Mouse (Mus musculus) natural killer cell, adult 2 months (primary cell): ENCODE measurements around the gene Tle4.
A peak's percentile ranks its signal among the peaks of the same experiment; 100 is the strongest.

Experiments used
- DNase-seq, 2 experiments: peaks; one replicate each; pipeline ENCODE4 v3.0.0; 2022; ENCODE audit warnings: low spot score in 2 of 2

The Tle4 gene

DNA sequence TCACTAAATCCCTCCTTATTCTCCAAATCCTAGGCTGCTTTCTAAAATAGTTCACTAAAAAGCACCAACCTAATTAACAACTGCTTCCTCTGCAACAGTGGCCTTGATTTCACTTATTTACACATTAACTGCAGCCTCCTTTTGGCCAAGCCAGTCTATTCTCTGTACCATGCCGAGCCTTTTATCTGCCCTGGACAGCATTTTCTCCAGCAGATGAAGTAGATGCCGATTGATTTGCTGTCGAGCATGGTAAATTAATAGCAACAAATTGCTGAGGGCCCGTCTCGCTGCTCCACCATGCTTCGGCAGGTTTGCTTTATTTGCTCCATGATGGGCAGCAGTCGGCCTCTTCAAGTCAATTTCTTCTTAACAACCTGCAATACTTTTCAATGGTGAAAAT is 7.7 kb downstream of the Tle4 start:
- no peak for DNase-seq

DNA sequence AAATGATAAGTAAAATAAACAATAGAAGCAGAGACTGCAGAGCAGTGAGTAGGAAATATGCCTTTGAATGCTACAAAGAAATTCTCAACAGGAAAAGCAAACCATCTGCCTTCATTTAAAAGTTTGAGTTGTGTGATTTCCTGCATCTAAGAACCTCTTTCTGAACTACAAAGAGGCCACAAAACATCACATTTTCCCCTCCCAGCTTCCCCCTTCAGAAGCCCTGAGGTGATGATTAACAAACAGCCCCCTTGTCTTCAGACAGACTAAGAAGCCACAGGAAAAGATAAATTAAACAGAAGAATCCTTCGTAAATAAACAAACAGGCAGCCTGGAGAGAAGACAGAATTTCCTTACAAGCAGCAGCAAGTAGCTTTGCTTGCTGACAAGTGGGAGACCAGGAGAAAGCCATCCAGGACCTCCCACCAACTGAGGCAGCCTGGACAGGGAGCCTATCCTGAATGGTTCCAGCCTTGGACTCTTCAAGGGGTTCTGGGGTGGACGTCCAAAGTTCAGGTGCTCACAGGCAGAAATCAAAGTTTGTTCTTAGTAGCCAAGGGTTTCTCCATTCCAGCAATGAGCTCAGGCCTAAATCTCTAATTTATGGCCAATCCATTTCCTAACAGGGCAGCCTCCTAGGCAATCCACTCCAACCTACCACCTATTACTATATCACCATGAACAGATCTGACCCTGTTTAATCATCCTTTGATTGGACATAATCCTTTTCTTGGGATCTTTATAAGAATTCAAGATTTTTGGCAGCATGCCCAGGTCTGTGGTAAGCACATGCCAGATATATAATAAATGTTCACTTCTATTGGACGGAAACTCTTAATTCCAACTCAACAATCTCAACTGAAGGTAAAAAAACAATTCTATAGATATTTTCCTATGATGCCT is 9.4 kb downstream of the Tle4 start:
- DNase-seq: peak; percentile 29 to 37

DNA sequence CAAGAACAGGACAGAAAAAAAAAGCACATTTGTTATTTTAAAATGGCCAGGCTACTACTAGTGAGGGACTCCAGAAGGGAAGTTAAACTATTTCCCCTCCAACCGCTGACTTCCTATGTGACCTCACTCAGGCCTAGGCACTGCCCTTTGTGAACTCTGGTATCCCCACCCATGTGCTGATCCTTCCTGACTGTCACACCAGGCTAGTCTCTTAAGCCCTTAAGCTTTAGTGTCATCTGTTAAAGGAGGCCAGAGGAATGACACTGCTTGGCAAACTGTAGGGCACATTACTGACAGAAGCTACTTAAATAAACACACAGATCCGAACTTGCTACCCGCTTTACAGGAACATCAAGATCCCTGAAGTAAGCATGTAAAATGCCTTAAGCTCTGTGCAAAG is 11.7 kb downstream of the Tle4 start:
- peak; percentile 22 to 45 for DNase-seq

DNA sequence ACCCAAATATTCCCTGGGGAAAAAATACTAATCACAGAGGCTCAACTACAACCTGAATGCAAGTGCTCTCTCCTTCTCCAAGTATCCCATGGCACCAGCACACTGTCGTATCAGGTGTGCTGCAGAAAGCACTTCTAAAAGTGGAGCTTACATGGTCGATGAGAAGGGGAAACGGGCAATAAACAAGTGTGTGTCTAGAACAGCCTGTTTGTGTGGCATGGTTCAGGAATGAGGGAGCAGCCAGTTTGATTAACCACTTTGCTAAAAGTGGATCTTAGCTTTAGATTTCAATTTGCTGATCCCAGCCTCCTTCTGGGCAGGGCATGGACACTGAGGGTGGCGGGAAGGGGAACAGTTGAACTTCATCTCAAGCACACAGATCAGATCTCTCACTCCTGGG is 12.1 kb downstream of the Tle4 start:
- DNase-seq: no peak

DNA sequence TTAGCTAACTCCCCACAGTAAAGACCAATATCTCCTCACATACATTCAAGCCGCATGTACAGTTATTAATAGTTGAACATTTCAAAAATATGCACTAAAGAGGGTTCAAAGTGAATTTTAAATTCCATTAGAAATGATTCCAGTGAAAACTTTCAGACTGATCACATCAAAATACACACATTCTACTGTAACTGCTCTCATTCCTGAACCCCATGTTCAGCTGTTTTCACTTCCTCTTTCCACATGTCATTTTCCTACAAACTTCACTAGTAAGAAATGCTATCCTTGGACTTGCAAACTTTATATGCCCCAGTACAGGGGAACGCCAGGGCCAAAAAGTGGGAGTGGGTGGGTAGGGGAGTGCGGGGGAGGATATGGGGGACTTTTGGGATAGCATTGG is 12.6 kb downstream of the Tle4 start:
- no peak for DNase-seq

DNA sequence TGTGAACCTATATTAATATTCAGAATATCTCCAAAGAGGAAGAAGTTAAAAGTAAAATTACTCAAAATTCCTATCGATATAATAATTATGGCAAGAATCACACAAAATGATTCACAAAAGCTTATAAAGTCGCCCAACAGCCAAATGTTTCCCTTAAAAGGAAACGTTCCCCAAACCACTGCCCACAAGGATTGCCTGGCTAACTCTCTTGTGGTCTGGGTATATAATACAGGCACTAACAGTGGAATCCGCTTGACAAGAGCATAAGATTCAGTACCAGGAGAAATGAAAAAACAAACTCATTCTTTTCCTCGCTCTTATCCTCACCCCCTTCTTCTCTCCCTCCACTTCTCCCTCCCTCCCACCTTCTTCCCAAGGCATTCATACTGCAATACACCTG is 19.2 kb downstream of the Tle4 start:
- no peak for DNase-seq

DNA sequence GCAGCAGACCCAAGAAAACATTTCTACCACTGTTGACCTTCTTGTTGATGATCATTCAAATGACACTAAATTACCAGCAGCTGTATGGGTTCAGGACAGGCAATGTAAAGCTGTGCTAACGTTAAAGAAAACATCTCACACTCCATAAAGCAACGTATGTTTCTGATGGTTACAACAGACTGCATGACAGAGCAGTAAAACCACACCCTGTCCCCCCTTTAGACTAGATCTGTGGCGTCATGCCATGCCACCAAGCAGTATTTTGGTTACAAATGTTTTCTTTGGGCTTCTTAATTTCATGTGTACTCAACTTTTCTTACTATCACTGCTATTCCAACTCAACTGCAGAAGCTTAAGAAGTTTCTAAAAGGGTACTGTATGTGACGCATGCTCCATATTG is 19.8 kb downstream of the Tle4 start:
- DNase-seq: no peak

DNA sequence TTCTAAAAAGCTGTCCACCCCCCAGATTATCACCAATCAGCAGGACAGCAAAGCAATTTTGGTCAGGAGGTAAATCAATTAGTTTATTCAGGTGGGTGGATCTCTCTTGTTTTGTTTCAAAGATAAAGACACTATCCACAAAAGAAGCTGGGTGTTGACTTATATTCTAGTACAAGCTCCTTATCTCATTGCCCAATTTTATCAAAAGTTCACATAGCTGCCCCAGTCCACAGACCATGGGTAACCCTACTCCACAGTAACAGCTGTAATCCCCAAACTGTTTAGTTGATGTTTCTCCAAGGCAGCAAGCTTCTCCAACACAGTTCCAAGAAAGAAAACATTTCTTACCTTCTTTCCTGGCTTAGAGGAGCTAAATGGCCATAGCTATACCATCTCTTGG is 21.5 kb downstream of the Tle4 start:
- no peak for DNase-seq

DNA sequence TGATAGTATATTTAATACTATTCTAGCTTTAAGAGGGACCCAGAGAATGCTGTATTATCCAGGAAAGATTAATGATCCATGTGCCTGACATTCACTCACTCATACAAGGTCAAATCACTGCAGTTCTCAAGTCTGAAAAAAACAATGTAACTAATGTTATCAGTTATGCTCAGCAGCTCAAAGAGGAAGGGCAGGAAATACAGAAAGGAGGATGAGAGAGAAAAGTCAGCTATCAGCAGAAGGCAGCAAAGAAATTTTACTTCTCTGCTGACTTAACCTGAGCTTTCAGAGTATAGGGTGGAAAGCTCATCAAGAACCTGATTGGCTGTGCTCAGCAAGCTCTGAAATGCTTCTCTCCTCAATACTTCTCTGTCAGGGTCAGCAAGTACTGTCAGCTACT is 29.0 kb downstream of the Tle4 start:
- no peak for DNase-seq

DNA sequence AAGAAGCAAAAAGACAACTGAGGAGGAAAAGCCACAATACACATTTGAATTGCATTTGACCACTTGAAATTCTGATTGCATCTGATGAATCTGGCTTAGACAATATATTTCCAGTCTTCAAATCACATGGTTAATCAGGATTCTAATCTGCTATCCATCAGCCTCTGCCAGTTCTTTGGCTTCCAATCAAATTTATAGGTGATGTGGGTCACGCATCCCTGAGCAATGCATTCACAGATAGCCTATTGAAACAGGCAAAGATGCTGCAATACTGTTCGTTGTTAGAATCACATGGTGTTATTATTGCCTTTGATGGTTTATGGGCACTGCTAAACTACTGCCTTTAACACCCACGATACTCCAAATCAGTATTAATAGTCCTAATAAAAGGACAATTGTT is 30.8 kb downstream of the Tle4 start:
- DNase-seq: no peak

DNA sequence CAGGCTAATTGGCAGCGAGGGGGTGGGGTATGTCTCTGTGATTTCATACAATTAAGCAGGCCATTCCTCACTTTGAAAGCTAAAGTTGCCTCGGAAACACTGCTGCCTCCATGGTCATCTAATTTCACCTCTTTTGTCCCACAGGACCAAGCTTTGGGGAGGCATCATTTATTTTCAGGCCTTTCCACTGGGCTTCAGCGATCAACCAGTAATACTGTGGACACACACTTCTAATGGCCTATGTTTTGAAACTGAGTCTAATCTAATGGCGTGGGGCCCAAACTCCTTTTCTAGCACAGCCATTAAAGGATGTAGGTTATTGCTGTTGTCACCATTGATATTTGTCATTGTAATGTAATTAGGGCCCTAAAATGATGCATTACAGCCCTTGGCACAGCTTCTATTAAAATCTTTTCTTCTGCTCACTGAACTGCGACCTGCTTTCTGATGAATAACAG is 31.3 kb downstream of the Tle4 start:
- no peak for DNase-seq

DNA sequence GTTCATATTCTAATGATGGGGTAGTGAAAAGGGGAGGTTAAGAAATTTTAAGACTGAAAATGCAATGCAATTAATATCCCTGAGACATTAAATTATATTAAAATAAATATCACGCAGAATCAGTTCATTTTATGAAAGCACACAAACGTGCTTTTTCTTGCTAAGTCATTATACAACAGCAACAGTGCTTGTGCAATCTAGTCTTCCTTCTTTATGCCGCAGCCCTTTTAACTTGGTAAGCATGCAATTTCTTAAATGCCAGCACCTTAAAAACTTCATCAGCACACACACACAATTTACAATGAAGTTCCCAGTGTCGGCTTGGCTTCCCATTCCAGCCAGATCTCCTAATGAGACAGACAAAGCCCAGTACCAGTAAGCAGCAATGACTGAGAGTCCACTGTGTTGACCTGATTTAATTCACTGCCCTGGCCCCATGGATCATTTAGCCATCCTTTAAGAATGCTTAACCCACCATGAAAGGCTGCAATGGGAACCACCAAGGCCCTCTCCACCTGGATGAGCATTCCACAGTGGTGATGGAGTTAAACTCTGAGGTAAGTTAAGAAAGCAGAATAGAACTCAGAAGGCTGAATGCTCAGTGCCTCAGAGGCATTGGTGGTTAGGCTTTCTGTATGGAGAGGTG is 32.3 kb downstream of the Tle4 start:
- DNase-seq: no peak

DNA sequence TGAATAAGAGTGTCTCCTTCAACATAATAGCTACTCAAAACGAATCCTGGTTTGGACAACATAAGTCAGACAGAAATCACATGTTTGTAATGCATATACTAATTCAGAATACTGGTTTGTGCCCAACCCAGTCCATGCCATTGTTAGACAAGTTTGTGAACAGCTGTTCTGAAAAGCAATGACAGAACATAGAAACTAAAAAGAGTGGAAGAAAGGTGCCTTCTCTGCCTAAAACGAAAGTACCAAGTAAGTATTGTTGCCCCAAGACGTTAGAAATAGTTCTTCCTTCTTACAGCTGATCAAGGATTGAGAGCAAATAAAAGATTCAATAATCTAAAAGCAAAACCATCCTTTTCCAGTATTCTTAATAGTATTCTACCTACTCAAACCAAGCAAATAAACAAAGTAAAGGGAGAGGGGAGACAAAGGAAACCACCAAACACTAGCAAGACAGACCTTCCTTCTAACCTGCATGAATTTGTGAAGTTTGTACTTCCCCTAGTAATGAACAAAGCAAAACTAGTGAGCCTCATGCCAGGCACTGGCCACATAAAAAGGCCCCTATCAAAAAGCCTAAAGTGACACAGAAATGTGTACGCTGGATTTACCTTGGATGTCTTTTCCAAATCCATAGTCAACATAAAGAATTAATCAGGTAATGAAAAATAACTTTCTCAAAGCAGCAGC is 34.4 kb downstream of the Tle4 start:
- no peak for DNase-seq

DNA sequence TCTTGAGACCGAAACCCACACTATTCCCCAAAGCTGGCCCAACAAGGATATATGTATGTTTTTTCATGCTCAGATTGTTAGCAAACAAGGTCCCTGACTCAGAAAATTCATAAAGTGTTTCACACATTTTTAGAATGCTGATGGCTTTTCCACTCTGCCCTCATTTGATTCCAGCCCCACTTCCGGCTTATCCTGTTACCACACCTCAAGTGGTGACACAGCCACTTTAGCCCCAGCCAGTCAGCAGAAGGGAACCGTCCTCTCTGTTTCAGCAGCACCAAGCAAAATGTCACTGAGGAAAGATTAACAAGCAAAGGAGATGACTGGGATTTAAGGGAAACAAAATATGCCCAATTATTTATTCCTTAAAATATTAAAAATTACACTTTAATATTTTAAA is 50.0 kb downstream of the Tle4 start:
- DNase-seq: no peak

DNA sequence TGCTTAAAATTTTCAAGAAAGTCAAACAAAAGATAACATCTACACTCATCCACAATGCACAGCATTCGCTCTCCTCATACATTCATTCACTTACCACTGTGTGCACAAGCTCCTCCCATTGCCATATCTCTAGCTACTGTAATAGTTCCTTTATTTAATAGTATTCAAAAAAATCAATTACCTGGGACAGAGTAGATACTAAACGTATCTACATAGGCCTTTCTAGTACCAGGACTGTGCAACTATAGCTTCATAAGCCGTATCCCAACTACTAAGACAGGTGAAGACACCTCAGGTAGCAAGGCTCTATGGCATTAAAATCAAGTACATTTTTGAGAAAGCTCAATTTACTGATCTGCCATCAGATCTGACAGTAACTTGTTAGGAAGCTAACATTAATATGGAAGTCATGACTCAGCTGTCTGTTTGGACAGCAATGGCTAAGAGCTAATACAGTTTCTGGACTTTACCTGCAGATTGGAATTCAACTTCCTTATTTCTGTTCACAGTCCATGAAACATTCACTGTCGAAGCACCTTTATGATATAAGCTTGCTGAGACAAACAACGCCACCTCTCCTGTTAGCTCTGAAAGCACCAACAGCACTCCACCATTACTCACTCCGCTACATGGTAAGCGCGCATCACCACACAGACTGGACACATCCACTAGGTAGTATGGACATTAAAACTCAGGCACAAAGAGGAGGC is 50.6 kb downstream of the Tle4 start:
- DNase-seq: no peak

DNA sequence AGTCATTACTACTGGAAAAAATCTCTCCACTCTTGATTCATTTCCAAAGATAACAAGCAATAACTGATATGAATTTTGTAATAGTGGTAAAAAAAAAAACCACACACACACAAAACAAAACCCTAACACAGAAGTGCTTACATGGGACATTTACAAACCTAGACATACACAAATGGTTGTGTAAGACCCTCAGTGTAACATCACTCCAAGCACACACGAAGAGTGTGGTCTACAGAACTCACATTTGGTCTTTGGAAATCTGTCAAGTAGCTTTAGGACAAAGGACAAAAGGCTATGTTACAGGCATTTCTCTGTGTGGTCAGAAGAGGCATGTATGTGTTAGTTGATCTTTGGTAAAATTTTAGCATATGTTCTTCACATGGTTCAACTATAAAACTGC is 52.4 kb downstream of the Tle4 start:
- DNase-seq: no peak

DNA sequence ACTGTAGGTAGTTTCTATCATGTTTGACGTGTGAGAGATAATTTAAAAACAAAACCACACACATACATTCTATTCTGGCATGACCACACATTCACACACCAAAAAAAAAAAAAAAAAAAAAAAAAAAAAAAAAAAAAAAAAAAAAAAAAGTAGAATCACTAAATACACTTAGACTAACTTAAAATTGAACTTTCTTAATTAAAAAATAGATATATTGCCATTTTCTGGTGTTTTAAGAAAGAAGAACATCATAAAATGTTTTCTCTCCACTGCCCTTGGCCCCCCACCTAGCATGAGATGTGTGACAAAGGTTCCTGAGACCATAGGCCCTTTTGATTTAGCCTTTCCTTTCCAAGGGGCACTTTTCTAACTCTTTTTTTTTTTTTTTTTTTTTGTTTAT is 54.5 kb downstream of the Tle4 start:
- no peak for DNase-seq

DNA sequence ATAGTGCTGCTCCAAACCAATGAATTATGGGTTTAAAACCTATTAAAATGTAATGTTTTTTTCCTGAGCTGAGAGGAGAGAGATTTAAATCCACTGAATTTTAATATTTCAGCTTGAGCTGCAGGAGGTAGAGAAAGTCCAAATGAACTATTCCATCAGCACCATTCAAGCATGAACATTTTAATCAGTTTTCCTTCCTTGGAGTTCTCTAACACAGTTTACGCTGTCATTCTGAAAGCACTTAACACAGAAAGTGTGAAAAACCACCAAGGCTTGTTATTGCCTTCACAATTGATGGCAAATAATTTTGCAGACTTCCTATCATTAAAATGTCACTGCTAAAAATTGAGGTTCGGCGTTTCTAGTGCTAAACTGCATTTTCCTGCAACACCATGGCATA is 57.2 kb downstream of the Tle4 start:
- no peak for DNase-seq

DNA sequence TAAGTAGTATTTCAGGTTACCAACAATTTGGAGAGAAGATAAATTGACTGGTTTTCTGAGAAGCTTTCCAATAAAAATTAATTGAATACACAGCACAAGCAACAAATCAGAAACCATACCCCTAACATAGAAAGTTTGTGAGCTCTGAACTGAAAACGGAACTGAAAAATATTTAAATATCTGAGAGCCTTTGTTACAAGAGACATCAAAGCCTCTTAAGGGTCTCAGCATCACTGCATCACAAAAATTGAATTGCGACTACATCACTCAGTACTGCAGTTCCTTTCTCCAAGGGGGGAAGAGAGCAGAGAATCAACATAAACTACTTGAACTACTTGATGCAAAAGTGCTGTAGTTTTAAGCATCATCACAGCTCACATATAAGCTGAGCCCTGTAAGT is 61.2 kb downstream of the Tle4 start:
- DNase-seq: no peak

DNA sequence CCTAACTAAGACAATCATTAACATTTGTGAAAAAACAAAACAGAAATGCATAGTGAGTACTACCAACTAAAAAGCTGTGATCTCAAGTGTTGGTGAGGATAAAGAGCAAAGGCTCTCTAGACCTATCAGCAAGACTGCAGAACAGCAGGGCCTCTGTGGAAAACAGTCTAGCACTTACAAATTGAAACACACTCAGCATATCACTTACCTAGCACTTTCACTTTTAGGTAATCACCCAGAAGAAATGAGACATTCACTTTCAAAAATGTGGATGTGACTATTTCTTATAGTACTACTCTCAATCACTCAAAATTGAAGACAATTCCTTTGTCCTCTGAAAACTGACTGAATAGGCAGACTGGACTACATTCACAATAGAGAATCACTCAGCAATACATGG is 63.4 kb downstream of the Tle4 start:
- no peak for DNase-seq

DNA sequence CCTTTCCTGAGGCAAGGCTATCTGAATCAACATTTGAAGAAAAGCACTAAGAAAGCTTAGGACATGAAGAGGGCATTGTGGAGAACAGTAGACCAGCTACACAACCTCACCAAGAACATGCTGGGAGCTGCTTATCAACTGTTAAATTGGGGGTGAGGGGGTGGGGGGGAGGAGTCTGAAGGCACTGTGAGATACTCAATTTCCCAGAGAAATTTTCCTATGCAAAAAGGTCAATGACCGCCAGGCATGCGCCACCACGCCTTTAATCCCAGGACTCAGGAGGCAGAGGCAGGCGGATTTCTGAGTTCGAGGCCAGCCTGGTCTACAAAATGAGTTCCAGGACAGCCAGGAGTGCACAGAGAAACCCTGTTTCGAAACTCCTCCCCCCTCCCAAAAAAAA is 65.0 kb downstream of the Tle4 start:
- DNase-seq: no peak

DNA sequence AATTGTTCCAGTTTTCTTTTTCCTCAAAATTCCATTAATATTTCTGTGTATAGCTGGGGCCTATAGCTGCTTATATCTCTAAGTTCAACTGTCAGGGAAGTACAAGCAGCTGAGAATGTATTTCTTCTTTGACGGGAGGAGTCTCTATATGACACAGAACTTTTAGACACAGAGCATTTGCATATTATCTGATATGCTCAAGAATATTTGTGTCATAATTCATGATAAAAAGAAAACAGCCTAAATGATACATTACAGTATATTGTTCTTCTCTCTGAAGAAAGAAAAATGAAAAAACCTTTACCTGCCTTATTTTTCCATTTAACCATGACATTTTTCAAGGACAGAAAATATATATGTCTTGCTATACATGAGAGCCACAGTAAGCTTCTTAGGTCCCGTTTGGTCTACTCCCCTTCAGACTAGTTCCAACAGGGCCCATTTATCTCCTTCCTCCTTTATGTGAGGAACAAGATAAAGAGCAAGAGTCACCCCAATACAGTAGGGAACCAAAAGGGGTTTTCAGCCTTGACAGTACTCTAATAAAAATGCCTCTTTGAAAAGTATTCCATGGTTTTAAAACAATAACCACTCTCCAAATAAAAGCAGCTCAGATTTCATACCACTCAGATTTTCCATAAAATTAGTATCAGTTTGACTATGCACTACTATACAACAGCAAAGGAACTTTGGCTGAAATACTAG is 77.6 kb downstream of the Tle4 start:
- DNase-seq: no peak
